Mouse (Mus musculus) liver, embryonic 15.5 days (tissue): Measurements from ENCODE around the gene Zfp618. TPM values are rescaled to one million over a fixed set of nuclear protein-coding genes. Genes with fewer than 3 reads are reported as not detected.

Experiments used
- ATAC-seq: fragments of 200-750 bp; cut with Nextera tagmentation; 2 replicates; pipeline ENCODE4 v1.8.0; 2017; ENCODE audit warnings: moderate number of reproducible peaks, mild to moderate bottlenecking, moderate library complexity; ENCODE audit not compliant: insufficient read depth
- H3K27ac ChIP-seq: fragments of 300-500 bp; sonication (generic); replicated peaks from 2 replicates; pipeline ENCODE4 v1.5.1; 2015; ENCODE audit warnings: mild to moderate bottlenecking, inconsistent platforms
- H3K27me3 ChIP-seq: fragments of 300-500 bp; sonication (generic); 2 replicates; pipeline ENCODE4 v1.6.1; 2015; ENCODE audit warnings: mild to moderate bottlenecking, inconsistent platforms
- H3K36me3 ChIP-seq: fragments of 300-500 bp; sonication (generic); replicated peaks from 2 replicates; pipeline ENCODE4 v1.6.1; 2015; ENCODE audit warnings: moderate library complexity, mild to moderate bottlenecking, inconsistent platforms
- H3K4me1 ChIP-seq: fragments of 300-500 bp; sonication (generic); replicated peaks from 2 replicates; pipeline ENCODE4 v1.6.1; 2015; ENCODE audit warnings: inconsistent platforms
- H3K4me2 ChIP-seq: fragments of 300-500 bp; sonication (generic); 2 replicates; pipeline ENCODE4 v1.6.1; 2015; ENCODE audit warnings: moderate library complexity, mild to moderate bottlenecking, inconsistent platforms
- H3K4me3 ChIP-seq: fragments of 300-500 bp; sonication (generic); replicated peaks from 2 replicates; pipeline ENCODE4 v1.5.1; 2015; ENCODE audit warnings: mild to moderate bottlenecking, inconsistent platforms
- H3K9ac ChIP-seq: fragments of 300-500 bp; sonication (generic); 2 replicates; pipeline ENCODE4 v1.6.1; 2015; ENCODE audit warnings: moderate library complexity, mild to moderate bottlenecking, inconsistent platforms
- H3K9me3 ChIP-seq: fragments of 300-500 bp; sonication (generic); replicated peaks from 2 replicates; pipeline ENCODE4 v1.6.1; 2016; ENCODE audit warnings: inconsistent platforms
- WGBS: fragments of 180-500 bp; shearing (Covaris S2); methylation state at CpG from one replicate; pipeline ENCODE4 v1.1.7; 2015; ENCODE audit warnings: mixed read lengths; ENCODE audit not compliant: insufficient replicate concordance; 5-methylcytosine and 5-hydroxymethylcytosine counted together
- polyA plus RNA-seq: library from polyadenylated mRNA; unstranded; fragments of >200 nt; fragmentation: Nextera tagmentation; extraction: Ambion mirVana; gene quantifications from 2 replicates; pipeline ENCODE4 v1.2.1, GENCODE M21; 2015

The Zfp618 gene
- polyA plus RNA-seq, 1 experiment from 2014 or later = 4.3 TPM

- no peak for ATAC-seq
- no peak overlapping the region for H3K9ac ChIP-seq
- H3K9me3 ChIP-seq = no peaks in the 10 kb centered on the region
- peaks cover 6% of the 10 kb centered on the region; the same call in 1 of the 2 replicates for H3K4me1 ChIP-seq
- H3K4me2 ChIP-seq = no peak overlapping the region
- no peak overlapping the region for H3K4me3 ChIP-seq
- WGBS = 74% methylated on average over 7 of the region's 7 CpGs
- no peak overlapping the region for H3K27ac ChIP-seq
- H3K36me3 ChIP-seq = no peaks in the 10 kb centered on the region
- H3K27me3 ChIP-seq = no peaks in the 10 kb centered on the region
Observed at GRCm38 (mm10) chr4:63158192-63158591, 192.8 kb downstream of the Zfp618 start.

DNA sequence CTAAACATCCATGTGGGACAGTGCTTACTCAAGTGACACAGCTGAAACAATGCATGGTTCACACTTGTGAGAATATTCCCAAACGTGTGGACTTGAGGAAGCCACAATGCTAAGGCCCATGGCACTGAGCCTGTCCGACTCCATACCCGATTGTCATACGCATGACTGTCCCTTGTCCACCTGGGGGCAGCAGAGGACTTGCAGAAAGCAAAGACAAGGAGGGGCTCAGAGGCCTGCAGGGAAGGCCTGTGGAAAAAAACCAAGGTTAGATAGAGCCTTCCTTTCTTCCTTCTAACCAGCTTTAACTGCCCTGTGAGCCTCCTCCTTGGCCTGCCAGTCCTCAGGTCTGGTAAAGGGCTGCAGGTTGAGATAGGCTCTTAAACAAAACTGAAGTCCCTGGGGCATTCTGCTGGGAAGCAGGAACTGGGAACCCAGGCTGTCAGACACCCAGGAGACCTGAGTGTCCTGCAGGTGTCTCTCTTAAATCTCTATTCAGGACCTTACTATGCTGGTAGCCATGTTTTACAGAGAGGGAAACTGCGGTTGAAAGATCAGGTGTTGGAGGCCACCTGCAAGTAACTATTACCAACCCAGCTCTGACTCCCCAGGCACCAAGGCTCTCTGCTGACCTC, 193.7 kb downstream of the Zfp618 start:
- WGBS = 16% methylated on average over 5 of the region's 5 CpGs
- no peak overlapping the region for H3K9ac ChIP-seq
- peaks cover 6% of the 10 kb centered on the region; the same call in 1 of the 2 replicates for H3K4me1 ChIP-seq
- no peaks in the 10 kb centered on the region for H3K36me3 ChIP-seq
- H3K4me3 ChIP-seq = no peak overlapping the region
- H3K9me3 ChIP-seq = no peaks in the 10 kb centered on the region
- H3K27ac ChIP-seq = no peak overlapping the region
- H3K27me3 ChIP-seq = no peaks in the 10 kb centered on the region
- ATAC-seq = no peak
- H3K4me2 ChIP-seq = no peak overlapping the region

- no peaks in the 10 kb centered on the region for H3K27me3 ChIP-seq
- H3K9ac ChIP-seq = no peak overlapping the region
- no peak overlapping the region for H3K4me2 ChIP-seq
- no peak overlapping the region for H3K27ac ChIP-seq
- H3K36me3 ChIP-seq = no peaks in the 10 kb centered on the region
- H3K9me3 ChIP-seq = no peaks in the 10 kb centered on the region
- H3K4me3 ChIP-seq = no peak overlapping the region
- WGBS = 61% methylated on average over 4 of the region's 4 CpGs
- H3K4me1 ChIP-seq = no peaks in the 10 kb centered on the region
- ATAC-seq = no peak
Observed at GRCm38 (mm10) chr4:63165636-63166035, 200.3 kb downstream of the Zfp618 start.

GRCm38 (mm10) chr4:63166323-63166722, 200.9 kb downstream of the Zfp618 start:
- Histone ChIP-seq H3K27me3 (no peaks in the 10 kb centered on the region), H3K9me3 (no peaks in the 10 kb centered on the region), H3K4me2 (no peak overlapping the region), H3K27ac (no peak overlapping the region), H3K4me3 (no peak overlapping the region), H3K36me3 (no peaks in the 10 kb centered on the region), H3K9ac (no peak overlapping the region), H3K4me1 (no peaks in the 10 kb centered on the region)
- no peak for ATAC-seq
- WGBS = 45% methylated on average over 5 of the region's 5 CpGs

DNA sequence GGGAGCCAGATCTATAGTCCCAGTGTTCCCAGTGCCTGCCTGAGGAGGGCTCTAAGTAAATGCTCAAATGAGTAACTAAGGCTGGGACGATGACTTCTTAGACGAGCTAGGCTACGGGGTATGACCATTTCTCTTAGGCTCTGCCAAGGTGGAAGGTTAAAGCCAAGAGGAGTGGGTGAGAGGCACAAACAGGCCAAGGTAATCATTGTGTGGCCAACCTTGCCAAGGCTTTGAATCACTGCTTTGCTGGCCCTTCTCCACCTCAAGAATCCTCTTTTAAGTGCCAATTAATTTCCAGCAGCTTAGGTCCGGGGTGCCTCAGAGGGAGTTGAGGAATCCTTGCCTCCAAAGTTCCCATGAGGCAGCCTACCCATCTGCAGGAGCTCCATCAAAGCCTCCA, 204.7 kb downstream of the Zfp618 start:
- H3K36me3 ChIP-seq = no peaks in the 10 kb centered on the region
- H3K27me3 ChIP-seq = no peaks in the 10 kb centered on the region
- H3K9me3 ChIP-seq = no peaks in the 10 kb centered on the region
- no peak overlapping the region for H3K9ac ChIP-seq
- no peak for ATAC-seq
- H3K4me2 ChIP-seq = no peak overlapping the region
- H3K27ac ChIP-seq = no peak overlapping the region
- H3K4me1 ChIP-seq = no peaks in the 10 kb centered on the region
- no peak overlapping the region for H3K4me3 ChIP-seq
- WGBS = 67% methylated on average over 4 of the region's 4 CpGs

GRCm38 (mm10) chr4:63171122-63171521, 205.7 kb downstream of the Zfp618 start:
- no peak overlapping the region for H3K27ac ChIP-seq
- ATAC-seq = no peak
- H3K4me2 ChIP-seq = peak overlapping the region; percentile 47
- H3K27me3 ChIP-seq = no peaks in the 10 kb centered on the region
- no peaks in the 10 kb centered on the region for H3K4me1 ChIP-seq
- H3K4me3 ChIP-seq = peak overlapping the region; percentile 33
- 46% methylated on average over 24 of the region's 24 CpGs for WGBS
- H3K9ac ChIP-seq = no peak overlapping the region
- no peaks in the 10 kb centered on the region for H3K9me3 ChIP-seq
- no peaks in the 10 kb centered on the region for H3K36me3 ChIP-seq

DNA sequence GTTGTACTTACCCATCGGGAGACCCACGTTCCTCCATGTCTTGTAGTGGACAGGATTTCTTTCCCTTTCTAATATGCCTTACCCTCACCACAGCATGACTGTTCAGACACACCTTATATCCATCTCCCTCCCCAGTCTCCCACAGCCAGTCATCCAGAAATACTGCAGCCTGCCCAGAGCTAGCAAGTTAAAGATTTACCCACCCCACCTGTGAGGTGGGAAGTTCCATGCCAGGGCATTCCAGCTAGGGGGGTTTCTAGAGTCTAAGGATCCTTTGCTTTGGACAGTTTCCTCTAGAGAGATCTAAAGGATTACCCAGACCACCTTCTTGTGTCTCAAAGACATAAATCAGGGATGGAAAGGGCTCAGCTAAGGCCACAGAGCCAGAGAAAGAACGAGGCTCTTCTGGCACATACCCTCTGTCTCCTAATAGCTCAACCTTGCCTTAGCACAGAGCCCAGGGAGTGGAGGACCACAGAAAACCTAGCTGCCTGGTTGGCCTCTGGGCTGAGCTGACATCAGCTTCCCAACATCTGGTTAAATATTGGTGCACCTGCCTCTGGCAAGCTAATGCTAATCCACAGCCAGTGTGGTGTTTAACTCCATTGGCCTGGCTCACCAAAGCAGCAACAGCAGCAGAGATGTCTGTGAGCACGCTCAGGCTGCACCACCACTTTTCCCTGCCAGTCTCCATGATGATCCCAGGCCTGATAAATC, 206.8 kb downstream of the Zfp618 start, which contains the start of gene Kif12:
TSS of gene Kif12 (minus strand) at position 163 of the 717 bp plus-strand sequence.
- no peaks in the 10 kb centered on the region for H3K27me3 ChIP-seq
- H3K36me3 ChIP-seq = no peaks in the 10 kb centered on the region
- H3K4me2 ChIP-seq = peak within 1 kb of the TSS; percentile 47
- H3K27ac ChIP-seq = no peak within 1 kb of the TSS
- H3K9ac ChIP-seq = no peak within 1 kb of the TSS
- peak within 1 kb of the TSS; percentile 33 for H3K4me3 ChIP-seq
- no peaks in the 10 kb centered on the region for H3K9me3 ChIP-seq
- no peaks in the 10 kb centered on the region for H3K4me1 ChIP-seq
- WGBS = 45% methylated on average over 4 of the region's 4 CpGs
- ATAC-seq = peak; percentile 82

GRCm38 (mm10) chr4:63181556-63181955, 216.2 kb downstream of the Zfp618 start:
- no peaks in the 10 kb centered on the region for H3K27me3 ChIP-seq
- no peaks in the 10 kb centered on the region for H3K36me3 ChIP-seq
- no peak overlapping the region for H3K4me3 ChIP-seq
- WGBS = 15% methylated on average over 5 of the region's 5 CpGs
- H3K4me1 ChIP-seq = no peaks in the 10 kb centered on the region
- ATAC-seq = no peak
- H3K9ac ChIP-seq = no peak overlapping the region
- H3K9me3 ChIP-seq = no peaks in the 10 kb centered on the region
- no peak overlapping the region for H3K27ac ChIP-seq
- H3K4me2 ChIP-seq = no peak overlapping the region

DNA sequence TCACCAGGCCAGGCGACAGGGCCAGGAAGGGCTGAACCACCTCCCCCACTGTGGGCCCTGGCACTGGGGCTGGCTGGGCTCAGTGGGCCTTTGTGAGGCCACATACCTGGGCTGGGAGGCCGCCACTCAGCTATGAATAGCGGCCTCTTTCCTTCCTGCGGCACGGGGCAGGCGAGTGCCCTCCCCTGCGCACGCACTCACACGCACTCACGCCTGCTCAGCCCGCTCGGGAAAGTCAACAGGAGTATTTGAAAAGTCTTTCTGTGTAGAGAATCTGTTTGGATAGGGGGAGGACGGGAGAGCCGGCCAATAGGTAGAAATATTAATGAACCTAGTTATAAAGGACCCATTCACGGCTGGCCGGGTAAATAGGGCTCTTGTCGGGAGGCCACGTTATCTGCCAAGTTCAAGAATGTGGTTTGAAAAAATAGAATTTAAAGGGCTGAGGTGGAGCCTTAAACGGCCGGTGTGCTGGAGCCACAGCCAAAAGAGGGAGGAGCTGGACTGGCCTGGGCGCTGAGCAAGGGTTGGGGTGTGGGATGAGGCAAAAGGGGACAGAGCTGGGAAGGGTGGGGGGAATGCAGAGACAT, 221.0 kb downstream of the Zfp618 start:
- peak; percentile 71 for ATAC-seq
- Histone ChIP-seq H3K4me2 (peak overlapping the region; percentile 30; the same call in 1 of the 2 replicates), H3K4me1 (peaks cover 5% of the 10 kb centered on the region; the same call in 1 of the 2 replicates), H3K27me3 (no peaks in the 10 kb centered on the region), H3K4me3 (no peak overlapping the region), H3K9me3 (no peaks in the 10 kb centered on the region), H3K36me3 (no peaks in the 10 kb centered on the region), H3K27ac (peak overlapping the region; percentile 57; the same call in 1 of the 2 replicates), H3K9ac (no peak overlapping the region)
- WGBS = 54% methylated on average over 21 of the region's 21 CpGs
